Mouse (Mus musculus): Measurements from ENCODE around the gene Akap7.

GRCm38 (mm10) chr10:25260724-25261123 is 46.9 kb downstream of the Akap7 start:
- TF ChIP-seq POLR2A (IDR thresholded peaks at IDR 0.05; ENCODE audit: insufficient read length, low read depth) (no peak), MAX (IDR thresholded peaks at IDR 0.05; ENCODE audit: low read depth) (no peak), USF1 (IDR thresholded peaks at IDR 0.05; ENCODE audit: low read depth) (no peak), TCF12 (IDR thresholded peaks at IDR 0.05; ENCODE audit: insufficient read depth, poor library complexity, severe bottlenecking) (no peak), TCF3 (IDR thresholded peaks at IDR 0.05; ENCODE audit: insufficient read length, low read depth) (no peak), SRF (IDR thresholded peaks at IDR 0.05; ENCODE audit: control insufficient read depth, insufficient read length, low read depth) (no peak), MYOD1 (IDR thresholded peaks at IDR 0.05; ENCODE audit: control insufficient read depth in 1 of 3, insufficient read length in 2 of 3, low read depth in 2 of 3) (peak in 2 of 3 experiments; percentile 46 to 71), POLR2AphosphoS2 (IDR thresholded peaks at IDR 0.05; ENCODE audit: insufficient read length, low read depth) (no peak), REST (IDR thresholded peaks at IDR 0.05; ENCODE audit: insufficient read depth, insufficient read length) (no peak), CEBPB (IDR thresholded peaks at IDR 0.05; ENCODE audit: insufficient read depth, poor library complexity, severe bottlenecking) (no peak)
